Mouse (Mus musculus) urinary bladder, adult 18-20 months (tissue): ENCODE measurements at regions not wholly inside any gene's neighbourhood (a gene's known extent, or its start where the extent isn't known, plus 50 kb on each side); places are given as distances from the start of the nearest gene placed in this dataset.
A peak's percentile ranks its signal among the peaks of the same experiment; 100 is the strongest.

ENCODE experiments used
- DNase-seq, 2 experiments: peaks; one replicate each; pipeline ENCODE4 v3.0.0; 2022; ENCODE audit warnings: low spot score in 2 of 2, mixed read lengths in 2 of 2

GRCm38 (mm10) chr17:4791873-4792272, 202.3 kb upstream of the Arid1b start:
- DNase-seq = no peak

DNA sequence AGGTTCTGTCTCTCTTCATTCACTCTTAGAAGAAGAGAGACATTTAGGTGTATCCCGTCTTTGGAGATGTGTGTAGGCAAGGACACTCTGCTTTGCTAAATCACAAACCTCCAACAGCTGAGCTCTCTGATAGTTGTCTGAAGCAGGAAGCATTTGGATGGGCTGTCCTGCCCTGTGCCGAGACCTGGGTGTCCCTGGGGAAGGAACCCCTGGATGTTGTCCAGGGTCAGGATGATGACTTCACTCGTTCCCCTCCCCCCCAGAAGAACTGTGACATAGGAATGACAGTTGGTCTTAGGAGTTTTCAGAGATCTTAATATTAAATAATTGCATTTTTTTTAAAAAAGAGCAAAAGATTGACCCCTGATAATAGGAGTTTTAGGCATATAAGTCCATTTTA, 197.9 kb upstream of the Arid1b start:
- no peak for DNase-seq

DNA sequence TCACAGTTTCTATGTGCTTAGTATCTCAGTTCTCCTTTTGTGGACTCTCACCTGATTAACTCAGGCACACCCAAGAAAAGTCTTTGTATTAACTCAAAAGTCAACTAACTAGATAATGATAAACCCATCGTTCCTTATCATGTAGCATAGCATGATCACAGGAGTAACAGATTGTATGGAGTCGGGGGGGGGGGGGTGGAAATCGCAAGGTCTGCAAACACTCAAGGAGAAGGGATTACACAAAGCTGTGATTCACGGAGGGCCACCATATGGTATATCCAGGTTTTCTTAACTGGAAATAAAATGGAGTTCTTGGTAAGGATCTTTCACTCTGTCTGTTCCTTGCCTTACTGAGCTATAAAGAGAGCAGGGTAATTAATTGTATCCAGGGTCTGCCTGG, 190.1 kb upstream of the Arid1b start:
- no peak for DNase-seq

GRCm38 (mm10) chr17:4806051-4806450, 188.1 kb upstream of the Arid1b start:
- DNase-seq = peak in 1 of 2 experiments; percentile 6

- DNase-seq = no peak
Observed at GRCm38 (mm10) chr17:4808926-4809325, 185.2 kb upstream of the Arid1b start.

DNA sequence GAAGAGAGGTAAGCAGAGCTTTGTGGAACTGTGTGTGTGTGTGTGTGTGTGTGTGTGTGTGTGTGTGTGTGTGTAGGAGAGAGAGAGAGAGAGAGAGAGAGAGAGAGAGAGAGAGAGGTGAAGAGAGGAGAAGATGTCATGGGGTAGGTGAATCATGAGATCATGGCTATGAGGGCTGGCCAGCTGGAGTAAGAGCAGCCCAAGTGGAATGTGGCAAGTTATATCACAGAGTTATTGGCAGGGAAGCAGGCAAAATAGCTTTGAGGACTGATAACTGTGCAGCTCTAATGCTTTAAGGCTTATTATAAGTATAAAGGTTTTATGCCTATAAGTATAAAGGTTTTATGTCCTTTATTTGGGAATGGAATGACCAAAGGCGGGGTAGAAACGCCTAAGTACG, 180.9 kb upstream of the Arid1b start:
- DNase-seq = no peak

- DNase-seq = no peak
Observed at GRCm38 (mm10) chr17:4813666-4814065, 180.5 kb upstream of the Arid1b start.

DNA sequence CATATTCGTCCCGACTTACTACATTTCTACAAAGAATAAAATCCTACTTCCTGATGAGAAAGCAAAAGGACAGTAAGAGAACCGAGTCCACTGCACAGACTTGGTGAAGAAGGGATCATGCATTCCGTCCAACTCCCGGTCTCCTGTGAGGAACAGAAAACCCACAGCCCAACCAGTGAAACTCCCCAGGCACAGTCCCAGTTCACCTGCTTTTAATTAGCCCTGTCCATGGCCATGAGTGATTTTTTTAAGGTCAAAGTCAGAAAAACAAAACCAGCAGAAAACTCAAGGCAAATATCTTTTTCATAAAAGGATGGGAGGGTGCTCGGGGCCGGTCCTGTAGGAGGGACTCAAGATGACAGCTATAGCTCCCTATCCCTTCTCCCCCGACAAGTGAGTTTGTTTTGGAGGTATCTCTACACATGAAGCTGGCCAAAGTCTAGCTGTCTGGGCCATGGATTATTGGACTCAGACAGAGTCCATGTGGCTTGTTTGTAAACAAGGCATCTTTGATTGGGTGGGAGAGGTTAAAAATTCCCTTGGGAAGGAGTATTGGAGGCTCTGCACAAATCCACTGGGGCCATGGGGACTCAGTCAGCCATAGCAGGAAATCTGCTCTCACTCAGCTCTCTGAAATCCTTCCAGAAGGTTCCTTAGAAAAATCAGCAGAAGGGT, 168.8 kb upstream of the Arid1b start:
- no peak for DNase-seq

GRCm38 (mm10) chr17:4834065-4834464, 160.1 kb upstream of the Arid1b start:
- DNase-seq = peak; percentile 14 to 52

- DNase-seq = no peak
Observed at GRCm38 (mm10) chr17:4834571-4834970, 159.6 kb upstream of the Arid1b start.

GRCm38 (mm10) chr17:4835065-4835705, 158.9 kb upstream of the Arid1b start:
- no peak for DNase-seq

DNA sequence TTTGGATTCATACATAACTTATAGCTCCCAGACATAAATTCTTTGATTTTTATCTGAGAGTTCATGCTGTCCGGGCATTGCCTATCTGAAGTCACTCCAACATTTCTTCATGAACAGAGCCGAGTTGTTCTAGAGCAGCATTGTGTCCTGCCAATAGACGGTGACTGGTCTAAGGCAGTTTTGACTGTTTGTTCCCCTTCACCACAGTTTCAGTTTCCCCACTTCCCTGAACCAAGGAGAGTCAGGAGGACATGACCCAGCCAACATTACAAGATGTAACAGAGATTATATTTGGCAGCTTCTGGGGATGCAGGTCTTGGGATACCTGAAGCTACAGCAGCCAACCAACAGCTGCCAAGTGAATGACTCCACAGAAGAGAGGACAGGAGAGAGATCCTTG, 154.0 kb upstream of the Arid1b start:
- DNase-seq = no peak

DNA sequence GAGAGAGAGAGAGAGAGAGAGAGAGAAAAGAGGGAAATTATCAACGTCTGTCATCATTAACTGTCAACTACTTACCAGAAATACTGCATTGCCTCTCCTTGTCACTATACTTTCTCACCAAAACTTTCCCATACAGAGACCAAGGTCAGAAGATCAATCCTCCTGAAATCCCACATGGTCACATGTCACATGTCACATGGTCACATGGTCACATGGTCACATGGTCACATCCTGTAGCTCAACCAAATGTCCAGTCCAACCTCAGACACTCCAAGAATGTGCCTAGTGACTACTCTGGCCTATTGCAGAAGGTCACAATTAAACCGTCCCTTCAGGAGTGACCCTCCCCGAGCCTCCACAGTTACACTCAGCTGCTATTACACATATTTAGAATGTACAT, 135.8 kb upstream of the Arid1b start:
- no peak for DNase-seq

DNA sequence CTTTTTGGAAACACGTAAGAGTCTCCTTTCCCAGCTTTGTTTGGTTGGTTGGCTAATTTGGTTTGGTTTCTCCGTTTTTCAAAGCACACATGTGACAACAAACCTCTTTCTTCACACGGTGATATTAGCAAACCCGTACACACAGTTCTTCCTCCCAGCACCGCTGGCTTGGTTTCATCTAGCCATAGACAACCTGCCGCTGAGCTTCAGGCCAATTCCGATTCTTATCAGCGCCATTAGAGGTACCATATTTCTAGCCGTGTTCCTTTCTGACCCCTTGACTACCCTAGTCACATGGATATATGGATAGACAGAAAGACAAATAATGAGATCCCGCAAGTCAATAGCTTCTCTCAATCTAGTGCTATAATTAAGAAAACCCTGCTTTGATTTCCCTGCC, 129.2 kb upstream of the Arid1b start:
- DNase-seq = no peak

DNA sequence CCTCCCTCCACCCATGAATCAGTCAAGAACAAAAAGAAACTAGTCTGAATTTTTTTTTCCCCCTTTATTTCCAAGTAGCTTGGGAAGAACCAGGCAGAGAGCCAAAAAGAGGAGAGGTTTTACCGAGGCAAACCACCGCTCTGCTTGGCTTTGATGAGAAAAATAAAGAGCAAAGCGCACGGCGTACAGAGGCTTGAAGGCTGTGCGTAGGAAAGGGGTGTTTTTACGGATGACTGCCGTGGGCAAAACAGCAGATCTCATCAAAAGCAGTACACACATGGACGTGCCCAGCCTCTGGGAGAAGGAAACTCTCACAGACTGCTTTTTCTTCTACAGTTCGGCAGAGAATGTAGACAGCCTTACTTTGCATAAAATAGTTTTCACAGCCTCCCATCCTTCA, 128.5 kb upstream of the Arid1b start:
- no peak for DNase-seq

DNA sequence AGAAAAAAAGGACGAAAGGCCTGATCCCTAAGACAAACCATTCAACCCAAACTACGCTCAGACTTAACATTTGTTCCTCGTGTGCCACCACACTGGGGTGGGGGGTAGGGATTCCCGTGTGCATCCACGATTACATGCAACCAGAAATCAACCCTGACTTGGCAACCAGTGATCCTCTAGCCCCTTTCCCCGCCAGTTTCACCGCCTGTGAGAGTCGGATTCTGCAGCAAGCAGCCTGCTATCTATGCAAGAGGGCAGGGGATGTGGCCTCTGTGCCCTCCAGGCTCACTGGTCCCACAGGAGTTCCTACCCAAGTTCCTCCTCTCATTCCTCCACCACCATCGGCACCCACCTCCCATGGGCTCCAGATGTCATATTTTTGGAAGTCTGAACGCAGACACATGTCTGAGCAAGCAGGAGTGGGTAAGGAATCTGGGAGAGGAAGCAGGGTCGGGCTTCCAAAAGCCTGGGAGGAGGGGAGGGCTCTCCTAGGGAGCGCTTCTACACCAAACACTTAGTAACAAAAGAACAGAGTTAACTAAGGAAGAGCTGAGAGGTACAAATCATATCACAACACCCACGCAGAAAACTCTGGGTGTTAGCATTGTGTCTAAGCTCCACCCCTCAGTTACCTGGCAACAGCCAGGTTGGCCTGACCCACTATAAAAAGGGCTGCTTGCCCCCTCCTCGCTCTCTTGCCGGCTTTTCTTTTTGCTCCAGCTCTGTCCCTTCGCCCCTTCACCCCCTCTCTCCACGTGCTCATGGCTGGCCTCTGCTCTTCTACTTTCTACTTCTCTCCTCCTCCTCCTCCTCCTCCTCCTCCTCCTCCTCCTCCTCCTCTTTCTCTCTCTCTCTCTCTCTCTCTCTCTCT, 127.9 kb upstream of the Arid1b start:
- DNase-seq = no peak

- DNase-seq = no peak
Observed at GRCm38 (mm10) chr17:4867083-4867482, 127.0 kb upstream of the Arid1b start.

DNA sequence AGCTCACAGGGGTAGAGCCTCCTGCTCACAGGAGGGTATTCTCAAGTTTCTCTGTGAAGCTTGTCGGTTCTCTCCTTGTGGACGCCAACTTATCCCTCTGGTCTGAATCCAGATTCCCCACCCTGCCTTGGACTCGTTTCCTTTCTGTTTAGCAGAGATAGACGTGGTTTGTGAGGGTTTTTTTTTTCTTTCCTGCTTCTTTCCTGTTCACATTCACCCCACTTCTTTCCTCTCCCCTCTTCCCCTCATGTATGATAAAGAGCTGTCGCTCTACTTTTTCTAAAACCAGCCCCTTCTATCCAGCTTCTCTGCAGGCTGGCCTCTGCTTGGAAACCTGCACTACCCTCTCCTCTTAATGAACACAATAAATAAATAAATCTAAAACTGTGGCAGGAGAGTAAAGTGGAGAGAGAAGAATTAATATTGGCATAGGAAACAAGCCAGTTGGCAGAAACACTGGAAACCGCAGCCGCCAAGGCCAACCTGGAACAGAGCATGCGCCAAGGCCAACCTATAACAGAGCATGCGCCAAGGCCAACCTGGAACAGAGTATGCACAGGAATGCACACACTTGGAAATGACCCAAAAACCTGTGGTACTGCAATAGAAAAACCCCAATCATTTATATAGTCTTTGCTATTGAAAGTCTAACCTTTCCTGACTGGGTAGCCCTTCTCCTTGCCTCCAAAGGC, 126.2 kb upstream of the Arid1b start:
- DNase-seq = peak in 1 of 2 experiments; percentile 35

DNA sequence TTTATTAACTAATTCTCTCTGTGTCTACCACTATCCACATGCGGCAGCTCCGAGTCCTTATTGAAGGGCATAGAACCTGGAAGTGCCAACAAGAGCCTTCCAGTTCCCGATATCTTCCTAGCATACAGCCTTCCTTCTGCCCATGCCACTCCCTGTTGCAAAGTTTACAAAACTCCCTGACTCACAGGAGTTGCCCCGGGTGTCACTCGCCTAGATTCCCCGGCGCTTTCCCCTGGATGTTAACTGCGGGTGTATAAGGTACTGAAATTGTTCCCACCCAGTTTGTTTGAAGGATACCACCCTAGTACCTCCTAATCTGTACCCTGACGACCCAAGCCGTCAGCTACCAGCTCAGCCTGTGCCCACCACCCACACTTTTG, 125.7 kb upstream of the Arid1b start:
- no peak for DNase-seq

DNA sequence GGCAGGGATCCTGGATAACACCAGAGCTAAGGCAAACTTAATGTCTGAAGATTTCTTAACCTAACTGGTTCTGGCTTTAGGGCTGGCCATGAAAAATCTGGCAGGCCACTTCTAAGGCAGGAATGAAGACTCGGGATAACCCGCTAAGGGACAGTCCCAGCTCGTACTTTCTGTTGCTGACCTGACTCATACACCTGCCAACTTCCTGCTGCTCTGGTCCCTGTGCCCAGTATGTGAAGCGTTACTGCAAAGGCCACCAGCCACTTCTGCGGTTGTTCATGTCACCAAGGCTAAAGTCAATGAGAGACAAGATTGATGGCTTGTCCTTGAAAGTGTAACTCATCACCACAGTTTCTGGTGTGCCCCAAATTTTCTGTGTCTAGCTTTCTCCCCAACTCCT, 125.3 kb upstream of the Arid1b start:
- DNase-seq = no peak

DNA sequence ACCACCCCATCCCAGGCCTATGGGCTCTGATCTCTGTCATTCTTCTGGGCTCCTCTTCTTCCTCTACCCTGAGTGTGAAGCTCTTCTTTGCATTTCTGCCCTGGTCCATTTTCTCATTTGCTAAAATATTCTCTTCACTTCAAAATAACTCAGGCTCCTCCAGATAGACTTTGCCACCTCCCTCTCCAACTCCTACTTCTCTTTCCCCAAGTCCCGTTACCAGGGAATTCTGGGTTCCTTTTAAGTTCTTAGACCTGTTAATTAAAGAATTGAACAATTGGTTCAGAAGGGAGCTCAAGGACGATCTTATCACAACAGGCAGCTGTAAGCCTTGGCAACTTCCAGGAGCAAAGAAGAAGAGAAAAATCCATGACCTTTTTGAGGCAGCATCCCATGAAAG, 122.9 kb upstream of the Arid1b start:
- no peak for DNase-seq

DNA sequence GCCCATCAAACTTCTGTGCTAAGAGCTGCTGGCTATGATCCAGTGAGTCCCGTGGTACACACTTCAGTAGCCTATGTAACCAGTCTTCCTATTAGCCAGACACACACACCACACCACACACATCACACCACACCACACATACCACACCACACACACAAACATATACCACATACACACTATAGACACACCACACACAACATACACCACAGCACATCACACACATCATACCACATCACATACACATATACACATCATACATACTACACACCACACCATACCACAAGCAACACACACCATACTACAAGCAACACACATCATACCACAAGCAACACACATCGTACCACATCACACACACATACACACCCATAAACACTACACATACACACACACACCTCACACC, 119.7 kb upstream of the Arid1b start:
- no peak for DNase-seq
